Comparison of ENCODE assay signal across 18 mouse cellular contexts in the genomic region with DNA sequence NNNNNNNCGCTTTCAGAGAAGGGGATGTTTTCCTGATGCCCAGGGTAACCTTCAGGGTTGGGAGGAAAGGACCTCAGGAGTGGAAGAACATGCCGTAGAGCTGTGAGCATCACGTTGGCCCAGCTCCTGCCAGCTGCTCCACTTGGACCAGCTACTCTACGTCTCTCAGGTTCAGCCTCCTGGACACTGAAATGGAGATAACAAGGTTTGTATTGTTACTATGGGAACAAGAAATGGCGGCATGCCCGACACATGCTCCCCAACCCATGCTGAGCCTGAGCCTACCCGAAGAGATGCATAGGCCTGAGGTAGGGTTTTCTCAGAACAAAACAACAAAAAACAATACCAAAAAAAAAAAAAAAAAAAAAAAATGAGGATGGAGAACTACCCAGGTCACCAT.
DNase-seq lines count a peak whose midpoint lies in the region; ATAC-seq and TF ChIP-seq lines count a peak whose summit lies in the region.
"Had no signal": no experiment of that assay in that cellular context is flagged by ENCODE, and none has a peak within 500 bp of the region (broad histone marks: within the 10 kb centered on the region; RNA-seq: fewer than 3 reads in every experiment).

No protein-coding gene starts in this region.

- H3K4me3 ChIP-seq in heart, embryonic 10.5 days: no peak overlapping the region
- H3K4me3 ChIP-seq in brown adipose tissue, adult 24 weeks (ENCODE audit: insufficient read depth, low read depth, low read length): no peak overlapping the region
- H3K4me3 ChIP-seq in liver, postnatal 0 days (ENCODE audit: low read depth, low read length): no peak overlapping the region
- no peak overlapping the region for H3K4me3 ChIP-seq in forebrain, embryonic 12.5 days (replicated peaks)
- H3K4me3 ChIP-seq: forebrain, embryonic 13.5 days; intestine, embryonic 15.5 days; limb, embryonic 13.5 days; midbrain, embryonic 15.5 days had no signal

- ATAC-seq in CD4-positive, CD25-positive, alpha-beta regulatory T cell, adult 4 months: peak; percentile 30
- ATAC-seq in liver, postnatal 0 days: no peak
- no peak for ATAC-seq in forebrain, embryonic 12.5 days (ENCODE audit: low FRiP score)
- ATAC-seq: forebrain, embryonic 13.5 days; midbrain, embryonic 15.5 days had no signal

- peak; percentile 55 for DNase-seq in heart, adult 8-10 months (ENCODE audit: low spot score)
- no peak for DNase-seq in heart, embryonic 10.5 days (ENCODE audit: low spot score)
- DNase-seq in heart, postnatal 4 days: peak; percentile 65
- DNase-seq in spleen, postnatal 10 days (ENCODE audit: low spot score in 2 of 2): no peak
- DNase-seq in liver, postnatal 0 days: no peak
- DNase-seq: adrenal gland, adult 8-10 months; cerebellum, adult 8-10 months; gastrocnemius, postnatal 36 days; thymus, adult 18-20 months had no signal

- H3K9me3 ChIP-seq in heart, embryonic 10.5 days: no peaks in the 10 kb centered on the region
- no peaks in the 10 kb centered on the region for H3K9me3 ChIP-seq in liver, postnatal 0 days (ENCODE audit: low read length)
- peaks cover 6% of the 10 kb centered on the region; the same call in 1 of the 2 replicates for H3K9me3 ChIP-seq in forebrain, embryonic 12.5 days
- H3K9me3 ChIP-seq: forebrain, embryonic 13.5 days; intestine, embryonic 15.5 days; limb, embryonic 13.5 days; midbrain, embryonic 15.5 days had no signal

- no peaks in the 10 kb centered on the region for H3K36me3 ChIP-seq in heart, embryonic 10.5 days
- no peaks in the 10 kb centered on the region for H3K36me3 ChIP-seq in liver, postnatal 0 days (replicated peaks; ENCODE audit: insufficient read depth, low read length)
- H3K36me3 ChIP-seq in forebrain, embryonic 12.5 days (replicated peaks): no peaks in the 10 kb centered on the region
- H3K36me3 ChIP-seq: intestine, embryonic 15.5 days; limb, embryonic 13.5 days; midbrain, embryonic 15.5 days had no signal

- no peak for TF ChIP-seq EP300 in liver, postnatal 0 days (IDR thresholded peaks at IDR 0.05; ENCODE audit: low read depth)

- 77% methylated on average over 6 of the region's 7 CpGs for WGBS in heart, embryonic 10.5 days
- 73% methylated on average over 6 of the region's 7 CpGs for WGBS in liver, postnatal 0 days (ENCODE audit: insufficient replicate concordance)
- 89% methylated on average over 6 of the region's 7 CpGs for WGBS in forebrain, embryonic 12.5 days

- no peak for TF ChIP-seq CTCF in liver, postnatal 0 days (IDR thresholded peaks at IDR 0.05; ENCODE audit: low read depth)

- H3K9ac ChIP-seq in liver, postnatal 0 days (replicated peaks): no peak overlapping the region
- no peak overlapping the region for H3K9ac ChIP-seq in forebrain, embryonic 12.5 days
- H3K9ac ChIP-seq: forebrain, embryonic 13.5 days; intestine, embryonic 15.5 days; limb, embryonic 13.5 days; liver, embryonic 14.5 days; midbrain, embryonic 15.5 days had no signal

- H3K4me2 ChIP-seq in liver, postnatal 0 days (ENCODE audit: low read depth, low read length): no peak overlapping the region
- H3K4me2 ChIP-seq in forebrain, embryonic 12.5 days: no peak overlapping the region
- H3K4me2 ChIP-seq: forebrain, embryonic 13.5 days; intestine, embryonic 15.5 days; limb, embryonic 13.5 days; midbrain, embryonic 15.5 days had no signal

- H3K4me1 ChIP-seq in heart, embryonic 10.5 days: peaks cover 34% of the 10 kb centered on the region
- peaks cover 8% of the 10 kb centered on the region for H3K4me1 ChIP-seq in brown adipose tissue, adult 24 weeks (ENCODE audit: control insufficient read depth, insufficient read depth, insufficient read length, low read length)
- no peaks in the 10 kb centered on the region for H3K4me1 ChIP-seq in liver, postnatal 0 days (ENCODE audit: insufficient read depth)
- H3K4me1 ChIP-seq in forebrain, embryonic 12.5 days: peaks cover 8% of the 10 kb centered on the region

- H3K27ac ChIP-seq in heart, embryonic 10.5 days: no peak overlapping the region
- 0 out of 2 replicates have a peak overlapping the region, but pooled peaks have one; percentile 28 for H3K27ac ChIP-seq in brown adipose tissue, adult 24 weeks (replicated peaks; ENCODE audit: low read depth, low read length)
- no peak overlapping the region for H3K27ac ChIP-seq in liver, postnatal 0 days (ENCODE audit: low read depth)
- H3K27ac ChIP-seq in forebrain, embryonic 12.5 days: no peak overlapping the region
- H3K27ac ChIP-seq: forebrain, embryonic 13.5 days; intestine, embryonic 15.5 days; kidney, postnatal 0 days; limb, embryonic 13.5 days; liver, embryonic 14.5 days; midbrain, embryonic 15.5 days had no signal

- H3K27me3 ChIP-seq in heart, embryonic 10.5 days (ENCODE audit: insufficient read depth, poor library complexity, severe bottlenecking): no peaks in the 10 kb centered on the region
- H3K27me3 ChIP-seq in liver, postnatal 0 days (ENCODE audit: insufficient read depth, low read length): no peaks in the 10 kb centered on the region
- peaks cover 57% of the 10 kb centered on the region for H3K27me3 ChIP-seq in forebrain, embryonic 12.5 days
- H3K27me3 ChIP-seq: intestine, embryonic 15.5 days; limb, embryonic 13.5 days had no signal

Comparison
In these comparisons a context has a peak if more than half of its experiments do, and no peak if none do; other contexts are left out.
1. DNase-seq: peak in heart, adult 8-10 months (single experiment) and heart, postnatal 4 days (single experiment); none in heart, embryonic 10.5 days (single experiment), spleen, postnatal 10 days (0 of 2) and liver, postnatal 0 days (single experiment).